Mouse (Mus musculus): ENCODE data around the gene Gjb3. TPM values are rescaled to one million over a fixed set of nuclear protein-coding genes. Genes with fewer than 3 reads are reported as not detected.

The Gjb3 gene
- polyA plus RNA-seq, 1 experiment from 2014 or later, result 5.3 TPM

GRCm38 (mm10) chr4:127317143-127317542 is 13.5 kb downstream of the Gjb3 start:
- Histone ChIP-seq H3K27me3 (ENCODE audit: control insufficient read depth, insufficient read depth, low read length) (peaks cover 17% of the 10 kb centered on the region; the same call in 1 of the 2 replicates), H3K27ac (replicated peaks; ENCODE audit: low read depth, low read length) (no peak overlapping the region), H3K4me2 (ENCODE audit: low read depth, severe bottlenecking) (no peak overlapping the region), H3K4me1 (ENCODE audit: control insufficient read depth, insufficient read depth, low read length) (0 out of 2 replicates have a peak, but pooled peaks cover 4% of the 10 kb centered on the region), H3K4me3 (ENCODE audit: low read depth, low read length) (no peak overlapping the region), H3K9me3 (ENCODE audit: control insufficient read depth, low read length) (no peaks in the 10 kb centered on the region), H3K36me3 (ENCODE audit: control insufficient read depth, insufficient read depth, low read length) (no peaks in the 10 kb centered on the region), H3K9ac (ENCODE audit: low read length) (no peak overlapping the region)
- DNase-seq (ENCODE audit: low spot score), result no peak
- 68% methylated on average over 4 of the region's 4 CpGs for WGBS
- ATAC-seq (ENCODE audit: insufficient number of reproducible peaks, low FRiP score, low TSS enrichment, low read depth), result no peak

- Histone ChIP-seq H3K9ac (ENCODE audit: low read length) (no peak overlapping the region), H3K27me3 (ENCODE audit: control insufficient read depth, insufficient read depth, low read length) (peaks cover 17% of the 10 kb centered on the region; the same call in 1 of the 2 replicates), H3K27ac (replicated peaks; ENCODE audit: low read depth, low read length) (no peak overlapping the region), H3K36me3 (ENCODE audit: control insufficient read depth, insufficient read depth, low read length) (no peaks in the 10 kb centered on the region), H3K4me3 (ENCODE audit: low read depth, low read length) (no peak overlapping the region), H3K4me1 (ENCODE audit: control insufficient read depth, insufficient read depth, low read length) (0 out of 2 replicates have a peak, but pooled peaks cover 4% of the 10 kb centered on the region), H3K9me3 (ENCODE audit: control insufficient read depth, low read length) (no peaks in the 10 kb centered on the region), H3K4me2 (ENCODE audit: low read depth, severe bottlenecking) (no peak overlapping the region)
- 82% methylated on average over 8 of the region's 8 CpGs for WGBS
- ATAC-seq (ENCODE audit: insufficient number of reproducible peaks, low FRiP score, low TSS enrichment, low read depth) (no peak), DNase-seq (ENCODE audit: low spot score) (no peak)
These were observed 14.9 kb downstream of the Gjb3 start for GRCm38 (mm10) chr4:127315753-127316152.

- 0 out of 2 replicates have a peak, but pooled peaks cover 4% of the 10 kb centered on the region for H3K4me1 ChIP-seq (ENCODE audit: control insufficient read depth, insufficient read depth, low read length)
- H3K36me3 ChIP-seq (ENCODE audit: control insufficient read depth, insufficient read depth, low read length), result no peaks in the 10 kb centered on the region
- ATAC-seq (ENCODE audit: insufficient number of reproducible peaks, low FRiP score, low TSS enrichment, low read depth) (no peak), DNase-seq (ENCODE audit: low spot score) (no peak)
- no peaks in the 10 kb centered on the region for H3K9me3 ChIP-seq (ENCODE audit: control insufficient read depth, low read length)
- 49% methylated on average over 9 of the region's 9 CpGs for WGBS
- no peak overlapping the region for H3K4me3 ChIP-seq (ENCODE audit: low read depth, low read length)
- H3K4me2 ChIP-seq (ENCODE audit: low read depth, severe bottlenecking), result peak overlapping the region; percentile 87; the same call in 1 of the 2 replicates
- H3K27me3 ChIP-seq (ENCODE audit: control insufficient read depth, insufficient read depth, low read length), result peaks cover 17% of the 10 kb centered on the region; the same call in 1 of the 2 replicates
- H3K27ac ChIP-seq (replicated peaks; ENCODE audit: low read depth, low read length), result no peak overlapping the region
- H3K9ac ChIP-seq (ENCODE audit: low read length), result no peak overlapping the region
These were observed 16.1 kb downstream of the Gjb3 start for GRCm38 (mm10) chr4:127314585-127314984.

GRCm38 (mm10) chr4:127313861-127314260 is 16.8 kb downstream of the Gjb3 start, which contains the start of gene Gja4:
Gene Gja4 (minus strand): TSS chr4:127314039.
- no peak for ATAC-seq (ENCODE audit: insufficient number of reproducible peaks, low FRiP score, low TSS enrichment, low read depth)
- Histone ChIP-seq H3K36me3 (ENCODE audit: control insufficient read depth, insufficient read depth, low read length) (no peaks in the 10 kb centered on the region), H3K4me1 (ENCODE audit: control insufficient read depth, insufficient read depth, low read length) (0 out of 2 replicates have a peak, but pooled peaks cover 4% of the 10 kb centered on the region), H3K27ac (replicated peaks; ENCODE audit: low read depth, low read length) (no peak within 1 kb of the TSS), H3K9ac (ENCODE audit: low read length) (peak within 1 kb of the TSS; percentile 50; the same call in 1 of the 2 replicates), H3K4me2 (ENCODE audit: low read depth, severe bottlenecking) (peak within 1 kb of the TSS; percentile 87), H3K27me3 (ENCODE audit: control insufficient read depth, insufficient read depth, low read length) (peaks cover 17% of the 10 kb centered on the region; the same call in 1 of the 2 replicates), H3K4me3 (ENCODE audit: low read depth, low read length) (peak within 1 kb of the TSS; percentile 39), H3K9me3 (ENCODE audit: control insufficient read depth, low read length) (no peaks in the 10 kb centered on the region)
- 0% methylated on average over 25 of the region's 25 CpGs for WGBS
- peak; percentile 79 for DNase-seq (ENCODE audit: low spot score)

GRCm38 (mm10) chr4:127312349-127312748 is 18.3 kb downstream of the Gjb3 start:
- H3K27ac ChIP-seq (replicated peaks; ENCODE audit: low read depth, low read length), result no peak overlapping the region
- H3K9me3 ChIP-seq (ENCODE audit: control insufficient read depth, low read length), result no peaks in the 10 kb centered on the region
- no peak for DNase-seq (ENCODE audit: low spot score)
- ATAC-seq (ENCODE audit: insufficient number of reproducible peaks, low FRiP score, low TSS enrichment, low read depth), result no peak
- no peak overlapping the region for H3K9ac ChIP-seq (ENCODE audit: low read length)
- WGBS, result 66% methylated on average over 24 of the region's 24 CpGs
- H3K4me1 ChIP-seq (ENCODE audit: control insufficient read depth, insufficient read depth, low read length), result 0 out of 2 replicates have a peak, but pooled peaks cover 4% of the 10 kb centered on the region
- H3K4me2 ChIP-seq (ENCODE audit: low read depth, severe bottlenecking), result no peak overlapping the region
- no peak overlapping the region for H3K4me3 ChIP-seq (ENCODE audit: low read depth, low read length)
- no peaks in the 10 kb centered on the region for H3K36me3 ChIP-seq (ENCODE audit: control insufficient read depth, insufficient read depth, low read length)
- peaks cover 17% of the 10 kb centered on the region; the same call in 1 of the 2 replicates for H3K27me3 ChIP-seq (ENCODE audit: control insufficient read depth, insufficient read depth, low read length)

- no peak overlapping the region for H3K27ac ChIP-seq (replicated peaks; ENCODE audit: low read depth, low read length)
- peaks cover 17% of the 10 kb centered on the region; the same call in 1 of the 2 replicates for H3K27me3 ChIP-seq (ENCODE audit: control insufficient read depth, insufficient read depth, low read length)
- DNase-seq (ENCODE audit: low spot score), result no peak
- H3K9me3 ChIP-seq (ENCODE audit: control insufficient read depth, low read length), result no peaks in the 10 kb centered on the region
- H3K9ac ChIP-seq (ENCODE audit: low read length), result no peak overlapping the region
- no peak overlapping the region for H3K4me2 ChIP-seq (ENCODE audit: low read depth, severe bottlenecking)
- WGBS, result 56% methylated on average over 9 of the region's 9 CpGs
- ATAC-seq (ENCODE audit: insufficient number of reproducible peaks, low FRiP score, low TSS enrichment, low read depth), result no peak
- no peaks in the 10 kb centered on the region for H3K36me3 ChIP-seq (ENCODE audit: control insufficient read depth, insufficient read depth, low read length)
- no peak overlapping the region for H3K4me3 ChIP-seq (ENCODE audit: low read depth, low read length)
- 0 out of 2 replicates have a peak, but pooled peaks cover 4% of the 10 kb centered on the region for H3K4me1 ChIP-seq (ENCODE audit: control insufficient read depth, insufficient read depth, low read length)
These were observed 19.1 kb downstream of the Gjb3 start for GRCm38 (mm10) chr4:127311561-127311960.

- no peak overlapping the region for H3K27ac ChIP-seq (replicated peaks; ENCODE audit: low read depth, low read length)
- no peak overlapping the region for H3K4me2 ChIP-seq (ENCODE audit: low read depth, severe bottlenecking)
- no peaks in the 10 kb centered on the region for H3K27me3 ChIP-seq (ENCODE audit: control insufficient read depth, insufficient read depth, low read length)
- 58% methylated on average over 2 of the region's 2 CpGs for WGBS
- H3K9me3 ChIP-seq (ENCODE audit: control insufficient read depth, low read length), result no peaks in the 10 kb centered on the region
- no peak for ATAC-seq (ENCODE audit: insufficient number of reproducible peaks, low FRiP score, low TSS enrichment, low read depth)
- no peak overlapping the region for H3K9ac ChIP-seq (ENCODE audit: low read length)
- no peak for DNase-seq (ENCODE audit: low spot score)
- H3K36me3 ChIP-seq (ENCODE audit: control insufficient read depth, insufficient read depth, low read length), result no peaks in the 10 kb centered on the region
- no peak overlapping the region for H3K4me3 ChIP-seq (ENCODE audit: low read depth, low read length)
- no peaks in the 10 kb centered on the region for H3K4me1 ChIP-seq (ENCODE audit: control insufficient read depth, insufficient read depth, low read length)
These were observed 23.7 kb downstream of the Gjb3 start for GRCm38 (mm10) chr4:127306915-127307314.

GRCm38 (mm10) chr4:127303796-127304195 is 26.8 kb downstream of the Gjb3 start:
- no peak for ATAC-seq (ENCODE audit: insufficient number of reproducible peaks, low FRiP score, low TSS enrichment, low read depth)
- Histone ChIP-seq H3K4me1 (ENCODE audit: control insufficient read depth, insufficient read depth, low read length) (no peaks in the 10 kb centered on the region), H3K4me2 (ENCODE audit: low read depth, severe bottlenecking) (no peak overlapping the region)

GRCm38 (mm10) chr4:127300503-127300902 is 30.1 kb downstream of the Gjb3 start:
- no peak overlapping the region for H3K4me2 ChIP-seq (ENCODE audit: low read depth, severe bottlenecking)
- DNase-seq (ENCODE audit: low spot score) (no peak), ATAC-seq (ENCODE audit: insufficient number of reproducible peaks, low FRiP score, low TSS enrichment, low read depth) (no peak)
- WGBS, result 73% methylated on average over 5 of the region's 5 CpGs
- no peaks in the 10 kb centered on the region for H3K4me1 ChIP-seq (ENCODE audit: control insufficient read depth, insufficient read depth, low read length)
- H3K9me3 ChIP-seq (ENCODE audit: control insufficient read depth, low read length), result no peaks in the 10 kb centered on the region
- H3K36me3 ChIP-seq (ENCODE audit: control insufficient read depth, insufficient read depth, low read length), result no peaks in the 10 kb centered on the region
- H3K27ac ChIP-seq (replicated peaks; ENCODE audit: low read depth, low read length), result no peak overlapping the region
- H3K4me3 ChIP-seq (ENCODE audit: low read depth, low read length), result no peak overlapping the region
- H3K9ac ChIP-seq (ENCODE audit: low read length), result no peak overlapping the region
- no peaks in the 10 kb centered on the region for H3K27me3 ChIP-seq (ENCODE audit: control insufficient read depth, insufficient read depth, low read length)

More at GRCm38 (mm10) chr4:127303796-127304195, 26.8 kb downstream of the Gjb3 start:
- Histone ChIP-seq H3K27ac (replicated peaks; ENCODE audit: low read depth, low read length) (no peak overlapping the region), H3K27me3 (ENCODE audit: control insufficient read depth, insufficient read depth, low read length) (no peaks in the 10 kb centered on the region), H3K9ac (ENCODE audit: low read length) (no peak overlapping the region), H3K9me3 (ENCODE audit: control insufficient read depth, low read length) (no peaks in the 10 kb centered on the region), H3K36me3 (ENCODE audit: control insufficient read depth, insufficient read depth, low read length) (no peaks in the 10 kb centered on the region), H3K4me3 (ENCODE audit: low read depth, low read length) (no peak overlapping the region)
- DNase-seq (ENCODE audit: low spot score), result no peak
- WGBS, result 83% methylated on average over 3 of the region's 3 CpGs
